Mouse (Mus musculus) frontal cortex, adult 2 months (tissue): ENCODE measurements around the gene Nrap. TPM values are rescaled to one million over a fixed set of nuclear protein-coding genes. Genes with fewer than 3 reads are reported as not detected.
A peak's percentile ranks its signal among the peaks of the same experiment; 100 is the strongest.
"Not testable (repeated sequence)": the region's sequence is repeated elsewhere in the genome, so short reads cannot be mapped to it uniquely, and the experiment has no call there.

Experiments
- DNase-seq, 2 experiments: peaks; one replicate each; pipeline ENCODE4 v3.0.0; 2022; ENCODE audit warnings: low spot score in 1 of 2; ENCODE audit errors: extremely low spot score in 1 of 2
- polyA plus RNA-seq: library from polyadenylated mRNA; depleted of rRNA; stranded (reverse); fragments of >200 nt; gene quantifications from 2 replicates; pipeline ENCODE4 v1.2.3, GENCODE M21; 2012

Nrap gene
- polyA plus RNA-seq, 1 experiment, result 0.58 TPM

DNA sequence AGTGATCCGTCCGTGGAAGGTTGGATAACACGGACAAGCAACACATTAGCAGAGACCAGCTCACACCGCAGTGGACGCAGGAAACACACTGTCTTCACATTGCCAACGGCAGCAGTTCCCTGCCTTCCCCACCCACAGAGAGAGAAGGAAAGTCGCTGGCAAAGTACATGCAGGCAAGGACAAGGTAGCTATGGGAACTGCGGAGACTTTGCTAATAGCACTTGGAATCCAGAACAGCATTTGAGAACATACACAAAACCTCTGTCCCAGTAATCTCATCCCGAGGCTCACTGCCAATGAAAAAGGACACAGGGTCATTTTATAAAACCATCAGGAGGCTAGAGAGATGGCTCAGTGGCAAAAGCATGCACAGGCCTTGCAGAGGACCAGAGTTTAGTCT lies 23.2 kb downstream of the Nrap start:
- DNase-seq, result no peak

DNA sequence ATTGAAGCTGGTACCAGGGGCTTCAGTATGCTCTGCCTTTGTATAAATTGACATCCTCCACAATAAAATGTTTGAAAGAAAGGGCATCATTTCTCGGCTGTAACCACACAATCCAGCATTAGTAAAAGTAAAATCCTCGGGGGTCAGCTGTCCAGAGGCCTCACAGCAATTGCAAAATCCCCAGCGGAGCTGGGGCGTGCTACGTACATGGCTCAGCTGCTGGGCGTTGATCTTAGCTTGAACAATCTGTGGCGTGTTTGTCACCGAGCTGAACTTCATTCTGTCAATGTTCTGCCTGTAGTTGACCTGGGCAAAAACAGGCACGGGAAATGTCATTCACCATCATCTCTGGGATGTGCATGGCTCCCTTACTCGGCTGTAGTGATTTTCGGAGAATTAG lies 23.7 kb downstream of the Nrap start:
- no peak for DNase-seq

DNA sequence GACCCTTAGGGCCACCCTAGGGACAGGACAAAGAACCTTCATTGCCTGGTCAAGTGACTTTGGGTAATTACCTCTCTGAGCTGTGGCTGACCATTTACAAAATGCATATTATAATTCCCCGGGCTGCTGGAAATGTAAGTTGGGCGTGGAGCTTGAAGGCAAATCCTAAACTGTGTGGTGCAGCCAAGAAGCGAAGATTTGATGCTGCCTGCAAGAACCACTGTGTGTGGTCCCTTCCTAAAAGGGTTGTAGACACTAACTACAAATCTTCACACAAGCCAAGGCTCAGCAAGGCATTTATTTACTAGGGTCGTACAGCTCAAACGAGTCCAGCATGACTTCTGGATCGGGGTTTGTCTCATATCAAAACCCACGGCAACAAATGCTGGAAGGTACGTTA lies 25.3 kb downstream of the Nrap start:
- no peak for DNase-seq

DNA sequence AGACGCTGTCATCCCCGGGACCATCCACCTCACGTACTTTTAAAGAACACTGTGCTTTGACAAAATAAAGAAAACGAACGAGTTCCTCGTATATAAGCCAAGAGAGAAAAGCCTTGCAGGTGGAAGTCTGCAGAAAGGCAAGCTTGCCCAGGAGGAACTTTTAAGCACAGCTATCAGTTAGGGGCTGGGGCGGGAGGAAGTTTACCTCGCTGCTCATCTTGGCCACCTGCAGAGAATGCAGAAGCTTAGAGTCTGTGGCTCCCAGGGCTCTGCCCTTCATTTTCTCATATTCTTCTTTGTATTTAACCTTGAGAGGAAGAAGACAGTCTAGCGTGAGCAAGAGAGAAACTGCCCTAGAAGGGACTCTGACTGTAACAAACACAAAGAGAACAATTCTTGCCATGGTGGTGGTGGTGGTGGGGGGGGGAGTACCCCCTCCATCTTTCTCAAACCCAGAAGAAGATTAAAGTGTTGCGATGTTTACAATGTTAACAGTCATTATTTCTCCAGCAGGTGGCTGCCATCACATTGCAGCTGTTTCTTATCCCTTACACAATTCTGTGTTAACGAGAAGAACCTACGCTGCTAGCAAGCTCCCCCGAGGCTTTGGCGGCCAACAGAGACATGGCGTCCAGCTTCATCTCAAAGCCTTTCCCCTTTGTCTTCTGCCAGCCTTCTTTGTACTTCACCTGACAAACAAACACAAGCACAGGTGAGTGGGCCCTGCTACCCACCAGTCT lies 25.9 kb downstream of the Nrap start:
- DNase-seq, result no peak

DNA sequence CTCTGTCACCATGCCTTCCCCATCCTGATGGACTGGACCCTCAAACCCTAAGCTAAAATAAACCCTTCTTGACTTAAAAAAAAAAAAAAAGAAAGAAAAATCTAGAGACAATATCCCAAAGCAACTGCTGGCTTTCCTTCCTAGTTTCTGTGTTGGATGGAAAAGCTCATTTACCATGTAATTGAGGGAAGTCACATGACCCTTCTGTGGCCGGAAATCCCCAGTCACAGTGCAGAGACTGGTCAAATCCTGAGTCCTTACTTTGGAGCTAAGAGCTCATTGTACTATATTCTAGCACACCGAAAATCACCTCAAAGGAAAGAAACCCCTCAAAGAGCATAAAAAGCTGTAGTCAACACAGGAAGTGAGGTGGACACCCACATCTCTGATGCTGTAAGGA lies 30.9 kb downstream of the Nrap start:
- no peak for DNase-seq

DNA sequence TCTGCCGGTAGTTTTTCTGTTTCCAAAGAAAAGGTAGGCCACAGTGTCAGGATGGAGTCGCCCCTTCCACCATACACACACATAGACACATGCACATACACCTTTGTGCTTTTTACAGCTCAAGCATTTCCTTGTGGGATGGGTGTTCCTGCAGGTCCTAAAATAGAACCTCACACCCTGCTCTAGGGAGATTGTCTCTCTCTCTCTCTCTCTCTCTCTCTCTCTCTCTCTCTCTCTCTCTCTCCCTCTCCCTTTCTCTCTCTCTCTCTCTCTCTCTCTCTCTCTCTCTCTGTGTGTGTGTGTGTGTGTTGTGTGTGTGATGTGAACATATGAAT lies 32.5 kb downstream of the Nrap start:
- DNase-seq, result not testable (repeated sequence)

DNA sequence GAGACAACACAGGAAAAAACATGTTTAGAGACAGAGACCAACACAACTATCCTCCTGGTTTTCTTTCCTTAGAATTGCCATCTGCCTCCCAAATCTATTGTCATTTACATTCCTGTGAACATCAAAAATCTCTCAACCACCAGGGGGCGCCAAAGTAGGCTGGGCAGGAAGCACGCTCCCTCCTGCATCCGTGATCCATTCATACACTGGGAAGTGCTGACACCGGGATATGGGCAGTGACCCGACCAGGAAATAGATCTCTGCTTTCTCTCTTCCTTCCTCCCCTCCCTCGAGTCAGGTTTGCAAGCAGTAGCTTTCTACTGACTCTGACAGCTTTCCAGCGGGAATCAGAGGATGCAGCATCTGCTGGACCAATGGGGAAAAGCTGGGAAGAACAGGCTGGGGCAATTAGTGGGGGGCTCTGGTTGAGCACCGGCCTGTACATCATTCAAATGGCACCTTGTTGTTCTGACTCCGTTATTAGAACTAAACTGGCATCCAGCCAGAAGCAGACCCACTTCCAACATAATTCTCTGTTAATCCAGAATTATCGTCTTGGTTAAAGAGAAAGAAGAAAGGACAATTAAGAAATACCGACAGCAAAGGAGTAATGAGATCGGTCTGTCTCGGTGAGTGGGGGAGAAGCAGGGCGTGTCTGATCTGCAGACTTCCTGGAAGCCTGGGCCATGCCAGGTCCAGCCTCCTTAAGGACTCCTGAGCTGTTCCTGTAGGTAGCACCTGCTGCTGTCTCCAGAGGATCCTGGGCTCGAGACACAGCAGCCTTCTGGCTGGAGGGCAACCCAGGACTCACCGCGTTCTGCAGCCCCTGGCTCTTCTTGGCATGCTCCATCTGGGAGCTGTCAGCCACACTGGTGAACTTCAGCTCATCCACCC lies 33.1 kb downstream of the Nrap start:
- peak; percentile 17 to 90 for DNase-seq

DNA sequence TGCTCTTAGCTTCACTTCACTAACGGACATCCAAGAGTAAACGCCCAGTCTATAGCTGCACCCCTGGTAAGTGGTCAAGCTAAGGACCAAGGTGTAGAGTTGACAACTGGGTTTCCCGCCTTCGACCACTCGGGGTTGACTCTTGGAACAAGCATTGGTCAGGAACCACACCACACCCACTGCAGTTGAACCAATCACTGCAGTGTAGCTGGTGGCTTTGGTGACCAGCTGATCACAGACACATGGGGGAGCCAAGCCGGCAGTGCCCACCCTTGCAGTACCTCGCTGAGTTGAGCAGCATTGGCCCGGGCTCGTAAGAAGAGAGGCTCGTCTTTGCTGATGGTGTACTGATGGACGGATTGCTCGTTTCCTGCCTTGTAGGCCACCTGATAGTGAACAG lies 34.6 kb downstream of the Nrap start:
- no peak for DNase-seq

DNA sequence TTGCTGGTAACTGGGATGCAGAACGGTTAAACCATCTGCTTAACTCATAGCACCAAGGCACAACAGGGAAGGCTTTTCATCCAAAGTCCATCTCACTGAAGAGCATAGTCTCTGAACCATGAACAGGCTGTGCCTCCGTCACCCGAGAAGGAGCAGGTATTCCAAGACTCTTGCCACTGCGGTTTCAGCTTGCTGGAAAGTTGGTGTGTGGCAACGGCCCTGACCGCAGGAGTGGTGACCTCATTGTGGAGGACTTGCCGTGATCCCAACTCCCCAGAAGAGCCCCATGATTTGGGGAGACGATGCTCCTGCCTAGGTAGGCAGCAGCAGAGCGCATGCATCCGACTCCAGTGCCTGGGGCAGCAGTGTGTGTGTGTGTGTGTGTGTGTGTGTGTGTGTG lies 36.1 kb downstream of the Nrap start:
- DNase-seq, result no peak

DNA sequence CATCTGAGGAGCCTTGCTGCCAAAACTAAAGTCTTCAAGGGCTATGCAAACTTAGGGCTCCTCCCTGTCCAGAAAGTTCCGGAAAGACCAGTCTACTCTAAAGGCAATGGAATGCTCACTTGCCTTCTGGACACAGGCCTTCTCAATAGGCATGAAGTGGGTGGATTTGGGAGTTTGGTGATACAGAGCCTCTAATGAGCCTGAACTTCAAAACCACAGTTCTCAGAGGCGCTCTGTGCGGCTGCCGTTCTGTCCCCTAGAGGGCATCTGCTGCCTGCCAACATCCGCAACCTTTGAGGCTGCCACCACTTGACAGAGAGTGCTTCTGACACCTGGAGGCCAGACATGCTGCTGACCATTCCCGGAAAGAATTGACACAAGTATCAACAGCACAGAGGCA lies 40.5 kb downstream of the Nrap start:
- no peak for DNase-seq

DNA sequence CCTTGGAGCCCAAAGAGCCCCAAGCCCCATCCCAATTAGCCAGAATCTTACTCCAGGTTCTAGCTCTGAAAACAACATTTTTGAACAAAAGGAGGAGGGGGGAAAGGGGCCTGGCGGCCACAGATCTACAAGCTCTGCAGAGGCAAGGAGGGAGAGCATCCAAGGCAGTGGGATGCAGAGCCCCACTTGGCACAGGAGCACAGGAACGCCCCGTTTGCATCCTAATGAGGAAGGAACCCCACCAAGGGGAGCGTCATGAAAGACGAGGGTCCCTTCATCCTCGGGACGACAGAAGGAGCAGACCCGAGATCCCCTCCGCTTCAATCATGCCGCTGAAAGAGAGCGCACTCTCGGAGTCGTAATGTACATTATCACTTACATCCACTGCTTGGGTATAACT lies 43.1 kb downstream of the Nrap start:
- DNase-seq, result no peak

DNA sequence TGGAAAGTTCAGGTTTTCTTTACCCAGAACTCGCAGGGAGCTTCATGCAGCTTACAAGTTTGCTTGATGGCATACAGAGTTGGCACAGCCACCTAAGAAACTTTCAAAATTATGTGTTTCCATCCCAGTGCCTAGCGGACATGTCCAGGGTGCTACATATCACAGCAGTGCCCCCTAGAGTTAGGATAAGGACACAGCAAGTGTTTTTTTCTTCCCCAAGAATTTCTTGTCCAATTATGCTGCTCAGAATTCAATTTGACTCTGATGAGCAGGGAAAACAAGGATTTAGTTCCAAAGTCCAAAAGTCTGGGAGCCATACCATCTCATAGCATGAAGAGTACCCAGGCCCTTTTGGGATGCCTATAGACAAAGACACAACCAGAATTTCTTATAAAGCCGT lies 43.8 kb downstream of the Nrap start:
- DNase-seq, result peak in 1 of 2 experiments; percentile 63

DNA sequence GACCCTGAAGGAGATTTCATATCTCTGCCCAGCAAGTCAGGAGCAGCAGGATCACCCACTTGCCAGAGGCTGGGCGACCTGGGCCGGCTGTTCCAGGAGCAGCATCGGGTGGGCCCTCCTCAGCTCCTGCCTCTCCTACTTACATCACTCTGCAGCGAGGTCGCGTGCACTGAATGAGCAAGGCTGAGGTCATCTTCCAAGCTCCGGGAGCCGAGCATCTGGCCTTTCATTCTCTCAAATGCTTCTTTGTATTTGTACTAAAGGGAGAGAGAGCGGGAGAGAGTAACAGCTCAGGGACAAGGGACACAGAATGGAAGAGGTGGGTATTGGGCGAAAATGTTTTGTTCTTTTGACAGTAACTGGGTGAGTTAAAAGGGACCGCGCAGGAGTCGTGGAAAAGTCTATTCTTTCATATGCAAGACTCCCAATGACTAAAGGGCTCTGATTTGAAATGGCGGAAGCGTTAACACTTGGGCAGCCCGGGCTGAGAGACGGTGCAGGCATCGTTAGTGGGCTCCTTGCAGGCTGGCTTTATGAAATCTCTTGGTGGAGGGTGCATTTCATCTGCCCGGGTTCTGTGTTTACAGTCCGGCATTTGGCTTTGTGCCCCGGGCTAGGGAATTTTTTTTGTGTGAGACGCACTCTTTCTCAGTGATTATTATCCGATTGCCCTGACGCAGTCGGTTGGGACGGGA lies 45.8 kb downstream of the Nrap start:
- peak; percentile 20 to 25 for DNase-seq

DNA sequence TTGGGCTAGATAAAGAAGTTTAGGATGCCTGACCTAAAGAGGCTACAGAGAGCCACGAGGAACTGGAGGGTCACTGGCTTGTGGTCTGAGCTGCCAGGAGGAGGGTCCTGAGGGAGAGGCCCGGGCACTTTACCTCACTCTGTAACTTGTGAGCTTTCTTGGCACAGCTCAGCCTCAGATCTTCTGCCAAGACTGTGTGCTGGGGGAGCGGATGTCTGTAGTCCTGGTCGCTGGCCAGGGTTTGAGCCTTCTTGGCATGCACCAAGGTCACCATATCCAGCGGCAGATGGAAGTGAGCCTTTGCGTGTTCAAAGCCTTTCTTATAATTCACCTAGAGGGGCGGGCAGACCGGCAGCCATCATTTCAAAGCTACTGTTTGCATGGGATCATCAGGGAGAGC lies 47.8 kb downstream of the Nrap start:
- DNase-seq, result no peak

DNA sequence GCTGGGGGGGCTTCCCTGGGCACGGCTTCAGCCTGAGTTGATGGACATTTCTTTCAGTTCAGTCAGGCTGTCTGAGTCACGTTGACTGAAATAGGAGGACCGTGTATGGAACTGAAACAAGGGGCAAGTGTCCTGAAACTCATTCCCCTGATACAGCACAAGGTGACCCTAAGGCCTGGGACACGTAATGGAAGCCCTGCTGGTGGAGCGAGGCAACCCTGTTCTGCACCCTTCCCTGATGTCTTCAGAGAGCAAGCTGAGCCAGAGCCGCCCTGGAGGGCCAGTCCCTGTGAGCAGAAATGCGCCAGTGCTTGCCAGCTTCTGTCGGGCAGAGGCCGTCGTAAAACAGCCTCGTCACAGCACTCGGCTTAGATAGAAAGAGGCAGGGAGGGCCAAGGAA lies 53.0 kb downstream of the Nrap start:
- DNase-seq, result no peak

DNA sequence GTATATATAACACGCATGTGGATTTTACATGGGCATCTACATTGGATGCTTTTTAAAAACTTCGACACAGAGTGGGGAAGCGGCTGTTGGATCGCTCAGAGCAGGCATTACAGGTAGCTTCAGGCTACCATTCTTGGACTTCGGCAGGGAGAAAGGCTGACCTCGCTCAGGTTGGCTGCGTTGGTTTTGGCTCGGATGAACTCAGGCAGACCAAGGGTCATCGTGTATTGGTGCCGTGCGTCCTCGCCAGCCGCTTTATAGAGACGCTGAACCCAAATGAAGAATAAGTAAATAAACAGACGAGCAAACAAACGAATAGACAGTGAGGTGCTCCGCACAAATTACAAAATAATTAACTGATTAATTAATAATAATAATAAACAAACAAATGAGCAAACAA lies 53.5 kb downstream of the Nrap start:
- DNase-seq, result no peak

DNA sequence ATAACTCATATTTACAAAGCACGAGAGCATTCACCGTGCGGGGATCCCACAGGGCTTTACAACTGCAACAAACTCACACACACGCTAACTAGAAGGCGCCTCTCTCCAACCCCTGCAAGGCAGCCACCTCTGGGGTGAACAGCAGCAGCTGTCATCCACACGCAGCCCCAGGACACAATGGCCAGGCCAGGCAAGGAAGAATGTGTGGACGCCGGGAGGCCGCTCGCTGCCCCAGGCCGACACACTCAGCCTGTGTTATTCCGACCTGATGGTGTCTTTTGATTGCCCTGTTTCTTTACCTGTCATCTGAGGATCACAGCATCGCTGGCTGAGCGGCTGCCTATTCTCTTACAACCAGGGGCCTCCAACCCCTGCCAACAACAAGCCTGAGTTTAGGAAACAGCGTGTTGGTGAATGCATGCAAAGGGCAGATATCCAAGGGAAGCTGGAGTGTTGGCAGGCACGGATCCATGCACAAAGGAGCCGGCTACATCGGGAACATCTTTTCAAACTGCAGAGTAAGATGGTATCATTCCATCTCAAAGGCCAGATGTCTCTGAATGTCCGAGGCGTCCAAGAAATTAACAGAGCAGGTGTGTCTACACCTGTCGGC lies 63.5 kb downstream of the Nrap start:
- no peak for DNase-seq

DNA sequence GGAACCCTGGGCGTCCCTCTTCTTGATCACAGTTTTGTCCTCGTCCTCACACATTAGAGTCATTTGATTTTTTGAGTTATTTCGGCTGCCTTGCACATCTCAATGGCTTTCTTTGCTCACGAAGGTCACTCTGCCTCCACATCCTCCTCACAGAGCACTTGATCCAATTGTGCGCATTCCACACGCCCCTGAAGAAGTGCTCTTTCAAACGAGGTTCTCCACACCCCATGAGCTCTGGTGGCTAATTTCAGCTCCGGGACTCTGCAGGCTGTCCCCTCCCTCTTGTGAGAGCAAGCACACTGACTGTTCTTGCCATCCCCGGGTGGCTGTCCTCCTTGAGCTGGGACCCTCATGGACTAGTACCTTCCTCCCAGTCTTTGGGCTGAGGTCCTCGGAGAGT lies 64.2 kb downstream of the Nrap start:
- DNase-seq, result no peak

DNA sequence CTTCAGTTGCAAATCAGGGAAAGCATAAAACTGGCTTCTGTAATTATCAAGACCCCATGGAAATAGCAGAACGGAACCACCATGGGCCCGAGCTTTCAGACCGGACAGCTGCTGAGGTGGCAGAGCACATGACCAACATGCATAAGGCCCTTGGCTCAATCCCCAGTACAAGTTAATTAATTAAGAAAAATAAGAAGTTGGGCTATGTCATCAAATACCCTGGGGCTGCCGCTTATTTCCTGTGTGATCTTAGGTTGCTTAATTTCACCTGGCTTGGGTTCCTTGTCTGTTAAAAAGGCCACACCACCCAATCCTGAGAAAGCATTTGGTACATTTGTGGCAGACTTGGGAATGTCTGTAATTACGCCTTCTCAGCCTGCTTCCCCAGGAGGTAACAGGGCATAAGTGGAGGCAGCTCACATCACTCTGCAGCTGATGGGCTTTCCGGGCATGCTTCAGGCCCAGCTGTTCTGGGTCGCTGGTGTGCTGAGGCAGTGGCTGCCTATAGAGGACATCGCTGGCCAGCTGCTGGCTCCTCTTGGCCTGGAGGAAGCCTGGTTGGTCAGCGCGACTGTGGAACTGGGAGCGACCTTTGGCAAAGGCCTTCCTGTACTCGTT lies 68.4 kb downstream of the Nrap start:
- no peak for DNase-seq

DNA sequence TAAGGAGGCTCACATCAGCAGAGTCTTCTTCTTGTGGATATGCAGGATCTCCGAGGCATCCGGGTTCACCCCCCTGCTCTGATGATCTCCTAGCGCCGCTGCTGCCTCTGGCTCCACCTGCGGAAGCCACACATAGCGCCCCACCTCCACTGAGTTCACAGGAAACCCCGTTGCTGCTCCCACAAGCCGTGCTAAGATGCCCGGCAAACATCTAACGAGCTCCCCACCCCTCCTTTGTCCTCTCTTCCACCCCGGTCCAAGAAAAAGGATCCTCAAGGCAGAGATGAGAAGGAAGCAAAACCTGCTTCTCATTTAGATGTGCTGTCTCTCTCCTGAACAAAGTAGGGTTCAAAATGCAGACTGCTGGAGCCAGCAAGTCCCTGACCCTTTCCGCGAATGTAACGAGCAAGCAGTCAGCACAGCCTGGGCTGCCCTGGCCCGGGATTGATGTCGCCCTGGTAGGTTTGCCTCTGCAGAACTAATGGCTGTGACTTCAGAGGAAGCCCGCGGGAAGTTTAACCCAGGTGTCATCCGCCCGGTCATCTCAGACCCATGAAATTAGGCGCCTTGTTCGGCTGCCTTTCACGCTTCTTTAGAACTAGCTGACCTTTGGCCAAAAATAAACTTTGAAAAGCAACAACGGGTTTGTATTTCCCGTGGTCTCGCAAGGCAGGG lies 69.5 kb downstream of the Nrap start:
- DNase-seq, result no peak
